Mouse (Mus musculus): ENCODE results near the gene Gm10160. TPM values are rescaled to one million over a fixed set of nuclear protein-coding genes. Genes with fewer than 3 reads are reported as not detected.

Gm10160 gene
- total RNA-seq, 2 experiments from 2014 or later = not detected

DNA sequence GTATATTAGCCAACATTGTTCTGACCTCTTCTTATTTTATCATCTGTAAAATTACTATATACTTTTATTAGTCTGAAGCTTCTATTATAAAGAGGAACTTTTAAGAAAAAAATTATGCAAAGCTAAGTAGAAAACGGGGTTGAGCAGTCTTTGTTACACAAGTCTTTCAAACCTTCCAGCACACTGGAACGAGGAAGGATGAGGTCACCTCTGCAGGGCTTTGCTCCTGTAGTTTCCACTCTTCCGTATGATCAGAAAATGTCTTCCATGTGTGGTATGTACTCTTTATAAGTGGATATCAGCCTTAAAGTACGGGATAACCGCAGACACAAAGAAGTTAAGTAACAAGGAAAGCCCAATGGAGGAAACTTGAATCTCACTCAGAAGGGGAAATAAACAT, 20.2 kb downstream of the Gm10160 start:
- no peak for DNase-seq
- intact Hi-C loops (cut with DNase I; ENCODE audit: low total_unique reads) = no loop called here

DNA sequence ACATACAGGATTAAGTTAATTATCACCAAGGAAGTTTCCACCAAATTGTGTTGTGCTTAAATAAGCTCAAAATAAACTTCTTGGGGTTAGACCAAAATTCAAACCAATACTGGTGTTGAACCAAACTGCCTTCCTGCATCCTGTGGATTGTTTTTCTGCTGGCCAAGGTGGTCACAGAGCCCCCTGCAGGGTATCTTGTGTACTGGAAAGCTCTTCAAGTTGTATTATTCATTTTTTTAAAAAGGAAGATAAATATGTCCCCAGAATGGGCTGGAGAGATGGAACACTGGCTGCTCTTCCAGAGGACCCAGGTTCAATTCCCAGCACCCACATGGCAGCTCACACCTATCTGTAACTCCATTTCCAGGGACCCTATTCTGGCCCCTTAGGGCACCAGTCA, 20.7 kb downstream of the Gm10160 start:
- intact Hi-C loops (cut with DNase I; ENCODE audit: low total_unique reads) = no loop called here
- no peak for DNase-seq

- peak; percentile 89 for DNase-seq
- intact Hi-C loops (cut with DNase I; ENCODE audit: low total_unique reads) = no loop called here
These were observed 26.2 kb downstream of the Gm10160 start, which contains the start of gene Btbd1 for GRCm38 (mm10) chr7:81829379-81829894. Gene Btbd1, minus strand, starts transcription at chr7:81829431.

DNA sequence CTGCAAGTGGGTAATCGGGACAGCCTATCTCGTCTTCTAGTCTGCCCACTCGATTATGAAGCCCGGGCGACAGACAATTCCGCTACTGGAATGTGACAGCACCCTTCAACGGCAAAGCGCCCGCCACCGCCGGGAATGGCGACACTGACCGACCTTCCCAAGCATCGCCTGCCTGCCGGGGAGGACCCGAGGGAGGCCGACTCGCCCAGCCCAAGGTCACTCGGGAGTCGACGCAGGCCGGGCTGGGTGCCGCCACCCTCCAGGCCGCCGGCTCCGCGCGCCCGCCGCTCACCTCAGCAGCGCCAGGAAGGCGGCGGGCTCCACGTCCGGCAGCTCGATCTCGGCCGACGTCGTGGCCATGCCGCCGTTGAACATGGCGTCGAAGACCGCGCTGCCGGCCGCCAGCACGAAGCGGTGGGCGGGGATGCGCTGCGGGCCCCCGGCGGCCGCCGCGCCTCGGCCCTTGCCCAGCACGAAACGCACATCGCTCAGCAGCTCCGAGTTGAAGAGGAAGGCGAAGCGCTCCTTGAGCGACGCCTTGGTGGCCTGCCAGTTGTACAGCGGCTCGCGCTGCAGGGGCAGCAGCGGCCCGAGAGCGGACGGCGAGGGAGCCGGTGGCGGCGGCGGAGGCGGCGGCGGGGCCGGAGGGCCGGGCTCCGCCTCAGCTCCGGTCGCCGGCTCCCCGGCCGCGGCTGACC, 26.8 kb downstream of the Gm10160 start:
- intact Hi-C loops (cut with DNase I; ENCODE audit: low total_unique reads) = no loop called here
- DNase-seq = peak; percentile 60

DNA sequence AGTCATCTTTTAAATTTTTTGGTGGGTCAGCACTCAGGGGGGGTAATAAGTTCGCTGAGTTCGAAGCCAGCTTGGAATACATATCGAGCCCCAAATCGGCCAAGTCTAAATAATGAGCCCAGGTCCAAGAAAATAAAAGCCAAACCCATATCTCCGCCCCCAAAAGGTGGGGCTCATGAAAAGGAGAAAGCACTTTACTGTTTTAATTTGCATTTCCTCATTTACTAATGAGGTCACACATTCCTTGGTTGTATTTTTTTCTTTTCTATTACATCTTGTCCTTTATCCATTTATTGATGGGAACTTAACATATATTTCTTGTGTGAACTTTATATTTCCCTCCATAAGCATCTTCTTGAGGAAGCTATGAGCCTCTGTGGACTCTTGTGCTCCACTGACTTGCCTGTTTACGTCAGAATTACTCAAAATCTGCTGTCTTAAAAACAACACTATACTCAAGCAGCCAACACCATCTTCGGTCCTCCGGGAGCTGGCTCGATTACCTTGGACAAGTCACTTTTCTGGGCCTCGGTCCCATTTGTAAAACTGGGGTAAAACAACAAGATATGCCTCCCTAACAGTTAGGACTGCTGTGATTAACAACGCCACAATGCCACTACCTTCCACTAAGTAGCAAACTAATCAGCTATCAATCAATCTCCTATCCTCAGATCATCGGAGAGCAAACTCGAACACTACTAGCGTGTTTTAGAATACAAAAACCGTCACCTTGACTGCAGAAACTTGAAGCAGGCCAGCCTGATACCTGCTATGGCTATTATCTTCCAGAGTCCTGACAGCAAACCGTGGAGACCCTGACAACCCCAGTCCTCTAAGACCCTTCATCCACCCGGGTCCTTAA, 27.6 kb downstream of the Gm10160 start:
- intact Hi-C loops (cut with DNase I; ENCODE audit: low total_unique reads) = no loop called here
- no peak for DNase-seq

GRCm38 (mm10) chr7:81825381-81825780, 30.2 kb downstream of the Gm10160 start:
- no peak for DNase-seq
- intact Hi-C loops (cut with DNase I; ENCODE audit: low total_unique reads) = no loop called here

- no peak for DNase-seq
- intact Hi-C loops (cut with DNase I; ENCODE audit: low total_unique reads) = no loop called here
These were observed 30.7 kb downstream of the Gm10160 start for GRCm38 (mm10) chr7:81824906-81825305.

- no peak for DNase-seq
- intact Hi-C loops (cut with DNase I; ENCODE audit: low total_unique reads) = no loop called here
These were observed 49.5 kb downstream of the Gm10160 start for GRCm38 (mm10) chr7:81806067-81806466.

Other genes starting within 250 kb of the Gm10160 start
- 10 to 100 TPM; 25.5 to 34.3 TPM for gene Homer2, start 148.3 kb downstream of the Gm10160 start, total RNA-seq (2021)
- 10 to 100 TPM; 21.6 to 22.2 TPM for gene Ramac, start 92.9 kb downstream of the Gm10160 start, total RNA-seq (2021)
- gene 3110040N11Rik, start 66.3 kb downstream of the Gm10160 start, total RNA-seq (2021) = 10 to 100 TPM; 16.2 to 22.0 TPM
- 100 to 1,000 TPM; 183 to 206 TPM for gene Btbd1, start 26.4 kb downstream of the Gm10160 start, total RNA-seq (2021)
- 10 to 100 TPM; 32.9 to 43.5 TPM for gene Tm6sf1, start 3.2 kb upstream of the Gm10160 start, total RNA-seq (2021)
- 1 to 10 TPM; 3.7 to 4.3 TPM for gene Hdgfl3, start 78.7 kb upstream of the Gm10160 start, total RNA-seq (2021)
- gene Bnc1, start 136.5 kb upstream of the Gm10160 start, total RNA-seq (2021) = not detected